Mouse (Mus musculus) splenic B cell, adult 2 months (primary cell): Measurements from ENCODE around the gene Fcgrt.
"Not testable (repeated sequence)": the region's sequence is repeated elsewhere in the genome, so short reads cannot be mapped to it uniquely, and the experiment has no call there.

Experiments used
- DNase-seq: peaks from one replicate; pipeline ENCODE4 v3.0.0-alpha.2; 2011; ENCODE audit warnings: low read depth, low spot score
- H3K27me3 ChIP-seq: 2 replicates; pipeline ENCODE4 v1.6.1; 2012; ENCODE audit warnings: mild to moderate bottlenecking, low read length, moderate library complexity, mixed read lengths; ENCODE audit not compliant: control insufficient read depth, poor library complexity, insufficient read depth, severe bottlenecking
- H3K36me3 ChIP-seq: 2 replicates; pipeline ENCODE4 v1.6.1; 2012; ENCODE audit warnings: mild to moderate bottlenecking, low read length, moderate library complexity, mixed read lengths; ENCODE audit not compliant: control insufficient read depth, poor library complexity, insufficient read depth, severe bottlenecking

The Fcgrt gene

DNA sequence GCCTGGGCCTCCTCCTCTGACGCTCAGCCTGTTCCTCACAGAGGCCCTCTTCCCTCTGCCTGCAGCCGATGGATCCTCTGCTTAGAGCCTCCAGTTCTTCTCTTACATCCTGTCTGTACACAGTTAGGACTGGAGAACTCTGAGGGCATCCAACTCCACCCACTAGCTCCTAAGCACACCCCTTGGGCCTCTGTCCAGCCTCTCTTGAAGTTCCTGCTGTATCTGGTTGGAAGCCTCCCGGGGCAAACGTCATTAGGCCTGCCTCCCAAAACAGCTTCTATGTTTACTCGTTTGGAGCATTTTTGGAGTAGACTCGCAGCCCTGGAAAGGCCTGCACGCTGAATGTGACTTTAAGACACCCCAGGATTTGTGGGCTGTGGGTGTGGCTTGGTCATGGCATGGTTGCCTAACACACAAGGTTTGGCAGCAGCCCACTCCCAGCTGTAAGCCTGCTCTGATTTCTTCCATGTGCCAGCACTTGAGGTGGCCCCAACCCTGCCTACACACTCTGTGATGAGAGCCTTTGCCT, at the start of gene Fcgrt:
TSS of gene Fcgrt (minus strand) at position 200 of the 529 bp plus-strand sequence.
- DNase-seq, result no peak
- Histone ChIP-seq H3K36me3 (no peaks in the 10 kb centered on the region), H3K27me3 (no peaks in the 10 kb centered on the region)

- not testable (repeated sequence) for H3K36me3 ChIP-seq, DNase-seq
Observed at GRCm38 (mm10) chr7:45153052-45153451, 49.4 kb upstream of the Fcgrt start.

GRCm38 (mm10) chr7:45151303-45151702, 47.7 kb upstream of the Fcgrt start:
- DNase-seq, result no peak
- Histone ChIP-seq H3K36me3 (peaks cover 1% of the 10 kb centered on the region), H3K27me3 (no peaks in the 10 kb centered on the region)

More at GRCm38 (mm10) chr7:45153052-45153451, 49.4 kb upstream of the Fcgrt start:
- H3K27me3 ChIP-seq, result not testable (repeated sequence)

DNA sequence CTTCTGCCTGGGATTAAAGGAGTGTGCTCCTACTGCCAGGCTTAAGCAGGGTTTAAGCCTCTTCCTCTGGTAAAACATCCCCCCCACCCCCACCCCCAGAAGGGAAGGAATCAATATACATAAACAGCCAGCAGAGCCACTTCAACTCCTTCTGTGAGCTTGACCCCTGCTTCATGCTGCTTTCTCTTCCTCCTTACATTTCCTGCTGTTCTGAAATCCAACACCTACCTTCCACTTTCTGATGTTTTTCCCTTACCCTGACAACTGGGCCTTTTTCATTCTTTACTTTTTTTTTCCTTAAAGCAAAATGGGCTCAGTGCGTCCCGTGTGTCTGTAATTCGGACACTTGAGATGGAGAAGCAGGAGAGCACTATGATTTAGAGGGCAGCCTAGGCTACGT, 46.7 kb upstream of the Fcgrt start:
- DNase-seq, result no peak
- Histone ChIP-seq H3K27me3 (no peaks in the 10 kb centered on the region), H3K36me3 (peaks cover 1% of the 10 kb centered on the region)

DNA sequence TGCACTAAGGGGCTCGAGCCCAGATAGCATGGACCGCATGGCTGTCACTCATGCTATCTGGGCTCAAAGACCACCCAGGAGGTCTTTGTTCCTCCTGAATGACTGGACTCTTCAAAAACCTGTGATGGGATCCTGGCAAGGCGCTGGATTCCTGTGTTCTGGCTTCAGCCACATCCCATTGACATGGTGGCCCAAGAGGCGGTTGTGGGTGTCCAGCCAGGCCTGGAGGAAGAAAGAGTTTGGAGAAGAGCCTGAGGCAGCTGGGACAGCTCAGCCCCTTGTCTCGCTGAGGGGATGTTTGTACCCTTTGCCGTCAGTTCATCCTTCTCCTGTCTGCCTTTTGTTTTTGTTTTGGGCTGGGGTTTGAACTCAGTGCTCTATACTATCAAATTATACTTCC, 45.9 kb upstream of the Fcgrt start:
- H3K36me3 ChIP-seq, result peaks cover 1% of the 10 kb centered on the region
- no peak for DNase-seq
- H3K27me3 ChIP-seq, result no peaks in the 10 kb centered on the region

- H3K27me3 ChIP-seq, result no peaks in the 10 kb centered on the region
- DNase-seq, result no peak
- H3K36me3 ChIP-seq, result peaks cover 1% of the 10 kb centered on the region
Observed at GRCm38 (mm10) chr7:45148534-45149098, 45.0 kb upstream of the Fcgrt start.

- no peak for DNase-seq
- peaks cover 1% of the 10 kb centered on the region for H3K36me3 ChIP-seq
Observed at GRCm38 (mm10) chr7:45147899-45148298, 44.2 kb upstream of the Fcgrt start.

GRCm38 (mm10) chr7:45147267-45147666, 43.6 kb upstream of the Fcgrt start:
- DNase-seq, result no peak
- H3K36me3 ChIP-seq, result peaks cover 1% of the 10 kb centered on the region
- no peaks in the 10 kb centered on the region for H3K27me3 ChIP-seq

More at GRCm38 (mm10) chr7:45147899-45148298, 44.2 kb upstream of the Fcgrt start:
- no peaks in the 10 kb centered on the region for H3K27me3 ChIP-seq

DNA sequence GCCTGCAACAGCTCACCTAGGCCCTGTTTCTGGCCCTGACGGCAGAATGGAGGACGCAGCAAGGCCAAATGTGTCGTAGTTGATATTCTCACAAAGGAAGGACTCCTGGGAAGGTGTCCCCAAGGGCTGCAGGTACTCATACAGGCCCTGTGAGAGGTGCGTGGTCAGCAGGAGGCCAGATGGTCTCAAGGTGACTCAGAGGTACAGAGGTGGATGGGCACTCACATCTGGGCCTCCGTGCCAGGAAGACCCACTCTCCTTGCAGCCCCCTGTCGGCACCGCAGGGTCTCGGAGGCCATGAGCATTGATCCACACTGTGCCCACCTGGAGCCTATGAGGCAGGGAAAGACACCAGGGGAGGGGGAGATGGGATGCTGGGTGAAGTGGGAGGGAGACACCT, 41.8 kb upstream of the Fcgrt start:
- DNase-seq, result no peak
- Histone ChIP-seq H3K27me3 (no peaks in the 10 kb centered on the region), H3K36me3 (peaks cover 3% of the 10 kb centered on the region)

- Histone ChIP-seq H3K36me3 (peaks cover 3% of the 10 kb centered on the region), H3K27me3 (no peaks in the 10 kb centered on the region)
- no peak for DNase-seq
Observed at GRCm38 (mm10) chr7:45144368-45145174, 40.9 kb upstream of the Fcgrt start.

- H3K27me3 ChIP-seq, result no peaks in the 10 kb centered on the region
- no peak for DNase-seq
Observed at GRCm38 (mm10) chr7:45141914-45142313, 38.3 kb upstream of the Fcgrt start.

GRCm38 (mm10) chr7:45141319-45141718, 37.7 kb upstream of the Fcgrt start:
- no peaks in the 10 kb centered on the region for H3K27me3 ChIP-seq
- no peak for DNase-seq

More at GRCm38 (mm10) chr7:45141914-45142313, 38.3 kb upstream of the Fcgrt start:
- H3K36me3 ChIP-seq, result peaks cover 1% of the 10 kb centered on the region

GRCm38 (mm10) chr7:45139904-45140723, 36.5 kb upstream of the Fcgrt start:
- H3K27me3 ChIP-seq, result no peaks in the 10 kb centered on the region
- H3K36me3 ChIP-seq, result peaks cover 1% of the 10 kb centered on the region
- DNase-seq, result no peak

More at GRCm38 (mm10) chr7:45141319-45141718, 37.7 kb upstream of the Fcgrt start:
- H3K36me3 ChIP-seq, result peaks cover 1% of the 10 kb centered on the region

- Histone ChIP-seq H3K36me3 (peaks cover 5% of the 10 kb centered on the region; the same call in 1 of the 2 replicates), H3K27me3 (no peaks in the 10 kb centered on the region)
- DNase-seq, result no peak
Observed at GRCm38 (mm10) chr7:45138403-45138802, 34.8 kb upstream of the Fcgrt start.
